Mouse (Mus musculus): Measurements from ENCODE around the gene Ttyh2. TPM values are rescaled to one million over a fixed set of nuclear protein-coding genes. Genes with fewer than 3 reads are reported as not detected.

Ttyh2 gene
- polyA plus RNA-seq, 1 experiment = 20.1 TPM

GRCm38 (mm10) chr11:114679582-114679981, 4.4 kb downstream of the Ttyh2 start:
- no peak for DNase-seq (ENCODE audit: extremely low spot score in 1 of 2, low spot score in 1 of 2)

DNA sequence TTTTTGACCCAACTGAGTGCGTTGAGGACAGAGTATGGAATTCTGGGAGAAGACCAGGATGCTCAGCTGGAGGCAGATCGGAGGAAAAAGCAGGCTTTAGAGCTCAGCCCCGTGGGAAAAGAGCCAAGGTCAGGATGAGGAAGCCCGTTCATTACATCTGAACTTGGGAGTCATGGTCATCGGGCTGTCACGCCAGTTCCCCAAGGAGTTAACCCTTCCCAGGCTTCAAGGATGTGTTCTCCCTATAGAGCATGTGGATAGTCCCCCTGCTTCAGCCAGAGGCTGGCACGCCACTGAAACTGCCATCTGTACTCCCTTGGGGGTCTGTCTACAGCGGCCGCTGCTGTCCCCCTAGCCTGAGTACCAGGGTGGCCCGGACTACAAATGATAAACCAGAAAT, 5.1 kb downstream of the Ttyh2 start:
- no peak for DNase-seq (ENCODE audit: extremely low spot score in 1 of 2, low spot score in 1 of 2)

- DNase-seq (ENCODE audit: extremely low spot score in 1 of 2, low spot score in 1 of 2) = no peak
Observed at GRCm38 (mm10) chr11:114681054-114681453, 5.8 kb downstream of the Ttyh2 start.

- DNase-seq (ENCODE audit: extremely low spot score in 1 of 2, low spot score in 1 of 2) = no peak
Observed at GRCm38 (mm10) chr11:114682321-114682900, 7.2 kb downstream of the Ttyh2 start.

GRCm38 (mm10) chr11:114683029-114683721, 7.9 kb downstream of the Ttyh2 start:
- no peak for DNase-seq (ENCODE audit: extremely low spot score in 1 of 2, low spot score in 1 of 2)

DNA sequence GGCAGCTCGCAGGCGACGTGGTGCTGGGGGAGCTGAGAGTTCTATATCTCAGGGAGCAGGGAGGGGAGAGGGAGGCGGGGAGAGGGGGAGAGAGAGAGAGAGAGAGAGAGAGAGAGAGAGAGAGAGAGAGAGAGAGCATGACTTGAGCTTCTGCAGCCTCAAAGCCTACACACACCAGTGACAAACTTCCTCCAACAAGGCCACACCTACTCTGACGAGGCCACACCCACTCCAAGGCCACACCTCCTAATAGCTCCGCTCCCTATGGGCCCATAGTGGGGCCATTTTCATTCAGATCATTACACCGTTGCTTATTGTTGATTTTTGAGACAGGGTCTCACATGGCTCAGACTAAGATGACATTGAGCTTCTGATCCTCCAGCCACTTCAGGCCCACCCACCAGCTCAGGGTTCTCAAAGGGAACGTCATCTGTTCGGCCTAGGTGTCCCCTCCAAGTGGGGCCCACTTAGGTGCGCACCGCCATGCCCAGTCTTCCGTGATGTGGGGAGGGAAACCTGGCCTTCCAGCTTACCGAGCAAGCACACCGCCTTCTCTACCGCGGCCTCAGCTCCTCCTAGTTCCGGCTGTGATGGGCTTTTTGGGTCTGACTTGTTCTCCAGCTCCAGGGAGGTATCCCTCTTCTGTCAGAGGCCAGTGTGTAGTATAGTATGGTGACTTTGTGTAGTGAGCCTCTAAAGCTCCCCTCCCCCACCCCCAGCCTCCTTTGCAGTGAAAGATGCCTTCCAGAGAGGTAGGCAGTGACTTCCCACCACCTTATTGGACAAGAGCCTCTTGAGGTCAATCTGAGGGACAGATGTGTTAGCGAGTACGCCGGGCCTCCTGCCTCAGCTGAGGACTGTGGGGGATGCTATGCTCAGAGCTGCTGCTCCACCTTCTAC, 8.7 kb downstream of the Ttyh2 start:
- DNase-seq (ENCODE audit: extremely low spot score in 1 of 2, low spot score in 1 of 2) = no peak

GRCm38 (mm10) chr11:114684627-114685373, 9.6 kb downstream of the Ttyh2 start:
- no peak for DNase-seq (ENCODE audit: extremely low spot score in 1 of 2, low spot score in 1 of 2)

- DNase-seq (ENCODE audit: extremely low spot score in 1 of 2, low spot score in 1 of 2) = no peak
Observed at GRCm38 (mm10) chr11:114685526-114686040, 10.4 kb downstream of the Ttyh2 start.

DNA sequence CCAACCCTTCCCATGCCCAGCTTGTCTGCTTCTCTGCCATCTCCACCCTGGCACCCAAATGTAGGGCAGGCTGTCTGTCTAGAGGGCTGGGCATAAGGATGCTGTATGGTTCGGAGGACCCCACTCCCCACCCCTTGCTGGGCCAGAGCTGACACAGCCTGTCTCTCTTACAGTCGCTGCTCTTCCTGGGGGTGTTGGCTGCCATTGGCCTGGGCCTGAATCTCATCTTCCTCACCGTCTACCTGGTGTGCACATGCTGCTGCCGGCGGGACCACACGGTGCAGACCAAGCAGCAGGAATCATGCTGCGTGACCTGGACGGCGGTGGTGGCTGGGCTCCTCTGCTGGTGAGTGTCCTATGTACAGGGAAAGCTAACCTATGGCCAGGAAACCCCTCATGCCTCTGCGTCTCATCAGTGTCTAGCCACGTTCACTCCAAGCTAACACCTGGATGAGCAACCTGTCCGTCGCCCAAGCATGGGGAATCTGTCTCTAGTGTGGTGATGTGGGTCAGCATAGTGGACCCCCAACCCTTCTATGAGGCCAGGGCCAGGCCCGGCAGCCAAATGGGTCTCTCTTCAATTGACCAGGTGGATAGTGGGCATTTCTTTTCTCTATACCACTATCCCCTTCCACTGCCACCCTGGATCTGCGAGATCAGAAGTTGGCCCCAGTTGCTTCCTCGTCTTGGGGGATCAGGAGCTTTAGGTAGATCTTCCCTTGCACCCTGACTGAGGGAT, 11.2 kb downstream of the Ttyh2 start:
- no peak for DNase-seq (ENCODE audit: extremely low spot score in 1 of 2, low spot score in 1 of 2)

DNA sequence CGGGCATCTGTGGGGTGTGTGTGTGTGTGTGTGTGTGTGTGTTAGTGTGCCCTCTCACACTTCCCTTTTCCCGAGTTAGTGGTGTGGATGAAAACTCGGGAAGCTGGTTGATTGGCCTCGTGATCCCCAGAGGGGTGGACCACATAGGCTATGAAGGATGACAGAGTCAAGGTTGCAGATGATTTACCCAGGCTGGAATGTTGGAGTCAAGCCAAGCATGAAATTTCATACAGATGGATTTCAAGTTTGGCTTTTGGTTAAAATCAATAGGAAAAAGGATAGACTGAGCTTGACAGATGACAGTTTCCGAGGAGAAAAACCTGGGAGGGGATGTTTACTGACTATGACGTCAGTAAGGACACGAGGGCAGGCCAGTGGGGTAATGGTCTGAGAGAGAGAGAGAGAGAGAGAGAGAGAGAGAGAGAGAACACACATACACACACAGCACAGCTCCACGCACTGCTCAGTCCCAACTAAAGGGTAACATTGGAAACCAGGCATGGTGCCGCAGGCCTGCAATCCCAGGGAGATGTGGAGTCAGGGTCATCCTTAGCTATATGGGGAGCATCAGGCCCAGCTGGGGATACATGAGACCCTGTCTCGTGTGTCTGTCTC, 12.4 kb downstream of the Ttyh2 start:
- no peak for DNase-seq (ENCODE audit: extremely low spot score in 1 of 2, low spot score in 1 of 2)

DNA sequence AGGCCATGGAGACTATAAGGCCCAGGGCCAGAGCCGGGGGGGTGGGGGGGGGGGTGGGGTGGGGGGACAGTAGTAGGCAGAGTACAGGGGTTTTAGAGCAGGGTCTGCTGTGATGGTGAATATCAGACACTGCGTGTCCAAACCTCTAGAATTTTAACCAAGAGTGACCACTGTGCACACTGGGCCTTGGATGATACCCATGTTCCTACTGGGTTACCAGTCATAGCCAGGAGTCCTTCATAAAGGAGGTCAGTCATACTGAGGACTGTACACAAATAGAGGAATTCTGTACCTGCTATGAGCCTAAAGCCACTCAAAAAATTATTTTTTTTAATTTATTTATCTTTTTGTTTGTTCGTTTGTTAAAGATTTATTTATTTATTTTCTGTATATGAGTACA, 13.5 kb downstream of the Ttyh2 start:
- DNase-seq (ENCODE audit: extremely low spot score in 1 of 2, low spot score in 1 of 2) = no peak

GRCm38 (mm10) chr11:114690192-114690591, 15.0 kb downstream of the Ttyh2 start:
- no peak for DNase-seq (ENCODE audit: extremely low spot score in 1 of 2, low spot score in 1 of 2)

- DNase-seq (ENCODE audit: extremely low spot score in 1 of 2, low spot score in 1 of 2) = no peak
Observed at GRCm38 (mm10) chr11:114691454-114692182, 16.4 kb downstream of the Ttyh2 start.

DNA sequence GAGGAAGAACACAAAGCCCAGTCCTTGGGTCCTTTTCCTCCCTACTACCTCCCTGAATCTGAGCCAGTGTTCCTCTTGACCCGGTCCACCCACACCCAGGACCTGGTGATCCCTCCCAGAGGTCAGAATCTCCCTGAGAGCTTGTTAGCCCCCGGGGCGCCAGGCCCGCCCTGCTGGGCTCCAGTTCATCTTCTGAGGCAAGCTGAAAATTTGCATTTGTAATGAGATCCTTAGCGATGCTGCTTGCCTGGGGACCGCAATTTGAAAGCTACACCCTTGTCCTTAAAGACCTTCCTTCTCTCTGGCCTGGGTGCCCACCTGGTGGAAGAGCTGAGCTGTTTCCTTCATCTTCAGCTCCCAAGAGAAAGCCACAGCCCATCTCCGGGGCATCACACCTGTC, 17.4 kb downstream of the Ttyh2 start:
- DNase-seq (ENCODE audit: extremely low spot score in 1 of 2, low spot score in 1 of 2) = no peak

DNA sequence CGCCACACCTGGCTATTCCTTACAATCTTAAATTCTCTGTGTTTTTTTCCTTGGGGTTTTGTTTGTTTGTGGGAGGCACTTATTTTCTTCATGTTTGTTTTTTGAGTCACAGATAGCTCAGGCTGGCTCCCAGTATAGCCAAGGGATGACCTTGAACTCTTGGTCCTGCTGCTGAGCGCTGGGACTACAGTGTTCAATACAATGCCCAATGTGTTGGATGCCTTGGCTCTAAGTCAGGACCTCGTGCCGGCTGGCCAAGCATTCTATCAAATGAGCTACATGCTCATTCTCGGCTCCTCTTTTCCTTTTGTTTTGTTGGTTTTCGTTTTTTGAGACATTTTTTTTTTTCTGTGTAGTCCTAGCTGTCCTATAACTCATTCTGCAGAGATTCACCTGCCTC, 18.2 kb downstream of the Ttyh2 start:
- no peak for DNase-seq (ENCODE audit: extremely low spot score in 1 of 2, low spot score in 1 of 2)

DNA sequence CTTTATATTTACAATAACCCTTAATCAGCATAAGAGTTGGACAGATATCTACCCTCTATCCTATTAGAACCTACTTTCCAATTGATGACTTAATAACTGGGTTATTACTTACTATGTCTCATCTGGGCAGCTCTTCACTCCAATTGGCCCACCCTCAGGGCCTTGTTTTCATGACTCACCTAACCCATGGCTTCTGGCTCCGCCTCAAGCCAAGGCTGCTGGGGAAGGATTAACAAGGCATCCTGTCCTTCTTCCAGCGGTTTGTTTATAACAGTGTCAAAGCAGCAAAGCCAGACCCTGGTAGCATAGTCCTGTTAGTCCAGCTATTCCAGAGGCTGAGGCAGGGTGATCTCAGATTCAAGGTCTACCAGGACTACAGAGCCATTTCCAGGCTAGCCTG, 19.2 kb downstream of the Ttyh2 start:
- no peak for DNase-seq (ENCODE audit: extremely low spot score in 1 of 2, low spot score in 1 of 2)

GRCm38 (mm10) chr11:114698496-114698895, 23.3 kb downstream of the Ttyh2 start:
- DNase-seq (ENCODE audit: extremely low spot score in 1 of 2, low spot score in 1 of 2) = no peak

GRCm38 (mm10) chr11:114699511-114699910, 24.3 kb downstream of the Ttyh2 start:
- DNase-seq (ENCODE audit: extremely low spot score in 1 of 2, low spot score in 1 of 2) = peak in 1 of 2 experiments; percentile 41
